Mouse (Mus musculus) naive thymus-derived CD4-positive, alpha-beta T cell, adult 2 months (primary cell): ENCODE data around the gene Galnt4.

Experiments used
- DNase-seq: peaks from one replicate; pipeline ENCODE4 v3.0.0-alpha.2; 2011; ENCODE audit warnings: low read depth

Gene Galnt4

GRCm38 (mm10) chr10:99107964-99108363, at the start of gene Galnt4:
Gene Galnt4 (plus strand): TSS chr10:99108159.
- peak; percentile 87 for DNase-seq

- no peak for DNase-seq
Measured at GRCm38 (mm10) chr10:99060588-99060987, 47.4 kb upstream of the Galnt4 start.

- DNase-seq = no peak
Measured at GRCm38 (mm10) chr10:99061418-99061817, 46.5 kb upstream of the Galnt4 start.

DNA sequence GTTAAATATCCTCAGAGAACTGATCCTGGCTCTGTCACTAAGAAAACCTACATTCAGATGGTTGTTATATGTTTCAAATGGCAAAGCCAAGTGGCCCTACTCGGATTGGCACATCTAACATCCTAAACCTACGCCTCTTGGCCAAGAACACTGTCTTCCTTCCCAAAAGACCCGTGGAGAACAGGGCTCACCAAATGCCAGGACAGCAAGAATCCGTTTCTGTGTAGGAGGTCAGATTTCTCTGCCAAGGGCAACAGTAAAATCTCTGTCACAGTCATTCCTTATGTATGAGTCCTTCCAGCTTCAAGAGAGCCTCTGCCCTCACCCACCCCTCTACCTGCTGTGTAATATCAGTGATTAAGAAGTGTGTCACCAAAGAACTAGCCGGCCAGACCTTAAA, 45.4 kb upstream of the Galnt4 start:
- DNase-seq = no peak

DNA sequence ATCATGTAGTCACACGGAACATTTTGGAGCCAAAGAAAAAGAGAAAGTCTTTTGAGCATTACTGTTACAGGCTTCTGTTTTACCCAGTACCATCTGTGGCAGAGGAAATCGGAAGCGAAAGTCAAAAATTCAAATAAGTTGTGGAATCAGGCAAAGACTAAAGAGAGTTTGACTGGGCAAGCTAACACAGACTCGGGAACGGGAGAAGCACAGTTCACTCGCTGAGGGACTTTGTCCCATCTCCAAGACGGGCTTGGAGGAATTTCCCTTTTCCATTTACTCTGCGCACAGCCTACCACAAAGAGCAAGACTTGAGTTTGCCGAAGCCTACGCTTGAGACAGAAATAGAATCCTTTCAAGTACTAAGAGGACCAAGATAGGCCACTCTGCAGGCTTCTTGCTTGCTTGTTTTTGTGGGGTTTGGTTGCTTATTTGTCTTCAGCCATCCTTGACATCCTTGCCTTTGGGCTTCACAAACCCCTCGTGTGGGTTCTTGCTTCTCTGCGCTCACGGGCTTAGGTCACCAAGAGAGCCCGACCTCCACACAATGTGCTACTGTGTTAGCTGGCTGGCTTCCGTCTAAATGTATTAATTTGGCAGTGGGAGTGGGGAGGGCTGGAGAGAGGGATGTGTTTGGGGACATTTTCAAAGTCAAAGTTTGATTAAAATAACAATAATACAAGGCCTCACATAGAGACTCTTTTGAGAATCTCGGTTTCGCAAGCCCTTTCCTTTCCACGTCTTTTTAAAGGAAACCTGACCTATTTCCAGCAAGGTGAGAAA, 31.7 kb upstream of the Galnt4 start:
- DNase-seq = no peak

DNA sequence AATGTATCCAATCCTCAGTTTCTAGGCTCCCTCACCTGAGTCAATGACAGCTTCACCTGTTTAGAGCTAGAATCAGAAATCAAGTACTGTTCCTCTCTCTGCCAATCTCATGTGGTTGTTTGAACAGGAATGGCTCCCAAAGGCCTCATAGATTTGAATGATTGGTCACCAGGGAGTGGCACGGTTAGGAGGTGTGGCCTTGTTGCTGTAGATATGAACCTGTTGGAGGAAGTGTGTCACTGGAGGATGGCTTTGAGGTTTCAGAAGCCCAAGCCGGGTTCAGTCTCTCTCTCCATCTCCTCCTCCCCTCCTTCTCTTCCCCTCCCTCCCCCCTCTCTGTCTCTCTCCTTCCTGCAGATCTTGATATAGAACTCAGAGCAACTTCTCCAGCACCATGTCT, 29.3 kb upstream of the Galnt4 start:
- DNase-seq = no peak

DNA sequence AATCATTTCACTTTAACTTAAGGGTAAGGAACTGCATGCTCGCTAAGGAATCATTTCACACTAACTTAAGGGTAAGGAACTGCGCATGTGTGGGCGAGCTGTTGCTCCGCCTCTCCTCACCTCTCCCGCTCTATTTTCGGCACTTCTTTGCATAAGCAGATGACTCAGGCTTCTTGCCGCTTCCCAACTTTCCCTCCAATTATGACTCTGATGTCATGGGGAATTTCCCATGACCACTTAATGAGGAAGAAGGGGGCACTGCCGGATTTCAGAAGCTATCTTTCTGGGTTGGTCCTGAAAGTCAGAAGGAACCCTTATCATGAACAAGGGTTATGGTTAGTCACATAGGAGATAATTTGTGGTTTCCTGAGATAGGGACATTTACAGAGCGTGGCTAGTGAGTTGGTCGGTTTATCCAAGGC, 26.4 kb upstream of the Galnt4 start:
- DNase-seq = no peak

DNA sequence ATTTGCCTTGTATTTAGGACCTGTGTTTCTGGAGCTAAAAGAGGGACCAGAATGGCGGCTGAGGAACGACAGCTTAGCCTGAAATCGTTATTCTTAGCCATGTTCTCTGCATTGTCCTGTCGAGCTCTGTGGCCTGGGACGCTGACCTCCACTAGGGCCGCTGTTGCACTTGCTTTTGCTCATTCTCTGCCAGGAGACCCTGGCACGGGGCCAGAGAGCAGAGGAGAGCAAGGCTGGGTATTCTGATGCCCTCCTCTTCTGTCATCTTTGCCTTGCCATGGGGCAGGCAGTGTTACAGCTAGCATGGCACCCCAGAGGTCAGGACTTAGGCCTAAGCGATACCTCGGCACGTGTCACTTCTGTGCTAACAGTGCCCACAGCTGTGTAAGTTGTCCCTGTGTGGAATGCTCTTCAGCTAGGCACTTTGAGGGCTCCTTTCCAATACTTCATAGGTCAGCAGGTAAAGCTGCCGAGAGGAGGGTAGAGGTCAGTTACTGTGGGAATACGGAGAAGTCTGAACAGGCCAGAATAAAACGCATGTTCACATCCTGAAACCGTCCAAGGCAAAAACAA, 24.4 kb upstream of the Galnt4 start:
- no peak for DNase-seq

GRCm38 (mm10) chr10:99084397-99085239, 23.3 kb upstream of the Galnt4 start:
- DNase-seq = peak; percentile 86

GRCm38 (mm10) chr10:99085240-99085587, 22.7 kb upstream of the Galnt4 start:
- no peak for DNase-seq

DNA sequence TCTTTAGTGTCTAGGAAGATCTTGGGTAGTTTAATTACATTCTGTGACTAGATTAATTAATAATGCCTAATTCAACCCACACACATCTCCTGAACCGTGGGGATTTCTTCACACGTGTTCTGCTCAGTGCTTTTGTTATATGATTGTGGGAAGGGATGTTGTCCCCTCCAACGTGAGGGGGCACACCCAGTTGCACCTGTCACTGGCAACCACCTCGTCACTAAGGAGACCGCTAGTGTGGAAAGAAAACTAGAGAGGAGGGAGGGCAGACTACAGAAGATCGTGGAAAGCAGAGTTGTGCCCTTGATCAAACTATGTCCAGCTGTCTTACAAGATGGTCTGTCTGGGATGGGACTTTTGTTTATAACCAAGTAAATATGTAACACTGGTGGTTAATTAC, 21.9 kb upstream of the Galnt4 start:
- DNase-seq = no peak

DNA sequence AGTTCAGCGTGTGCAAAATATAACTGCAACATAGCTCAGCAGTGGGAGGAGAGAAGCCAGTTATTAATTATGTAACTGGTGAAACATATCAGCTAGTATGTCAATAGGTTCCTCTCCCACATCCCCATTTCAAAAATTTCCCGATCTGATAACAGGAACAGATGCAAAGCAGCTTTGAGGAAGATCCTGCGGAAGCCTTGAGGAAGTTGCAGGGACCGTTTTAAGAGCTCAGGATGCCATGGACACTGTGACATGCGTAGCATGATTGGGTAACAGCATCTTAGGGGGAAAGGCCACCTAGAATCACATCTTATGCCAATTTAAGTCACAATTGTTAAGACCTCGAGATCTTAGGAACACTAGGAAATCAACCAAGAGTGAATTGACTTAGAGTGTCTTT, 18.1 kb upstream of the Galnt4 start:
- no peak for DNase-seq

GRCm38 (mm10) chr10:99093364-99093763, 14.6 kb upstream of the Galnt4 start:
- DNase-seq = no peak

GRCm38 (mm10) chr10:99095114-99095513, 12.8 kb upstream of the Galnt4 start:
- DNase-seq = no peak

DNA sequence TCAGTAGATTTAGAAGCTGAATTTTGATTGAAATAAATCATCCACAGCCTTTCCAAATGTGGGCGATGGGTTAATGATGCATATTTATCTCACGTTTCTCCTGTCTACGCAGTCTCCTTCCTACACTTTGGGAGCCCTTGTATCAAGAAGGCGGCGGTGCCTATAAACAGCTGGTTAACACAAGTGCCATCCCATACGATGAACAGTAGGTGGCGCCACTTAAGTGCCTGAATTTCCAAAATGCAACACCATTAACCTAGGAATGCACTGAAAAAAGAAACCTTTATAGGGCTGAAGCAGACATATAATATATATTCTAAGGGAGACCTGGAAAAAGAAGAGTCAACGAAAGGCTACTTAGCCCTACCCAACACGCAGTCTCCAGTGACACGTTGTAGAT, 10.6 kb upstream of the Galnt4 start:
- DNase-seq = peak; percentile 82

DNA sequence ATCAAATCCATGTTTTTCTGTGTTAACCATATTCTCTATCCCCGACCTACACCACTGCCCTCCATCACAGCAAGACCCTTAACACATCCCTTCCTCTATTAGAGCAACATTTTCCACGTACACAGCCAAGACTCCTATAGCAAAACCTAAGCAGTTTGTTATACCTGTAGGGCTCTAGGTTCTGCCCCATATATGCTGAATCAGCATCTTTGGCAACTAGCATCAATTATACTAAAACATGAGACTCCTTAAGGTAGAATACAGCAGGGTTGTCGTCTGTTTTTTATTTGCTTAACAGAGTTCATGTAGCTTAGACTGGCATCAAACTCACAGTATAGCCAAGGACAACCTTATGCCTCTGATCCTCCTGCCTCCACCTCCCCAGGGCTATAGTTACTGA, 2.4 kb upstream of the Galnt4 start:
- no peak for DNase-seq

- DNase-seq = no peak
Measured at GRCm38 (mm10) chr10:99106311-99106702, 1.7 kb upstream of the Galnt4 start.

GRCm38 (mm10) chr10:99106703-99107631, 992 bp upstream of the Galnt4 start, which contains the start of gene Poc1b:
Gene Poc1b (plus strand): TSS chr10:99107036.
- peak; percentile 86 for DNase-seq

DNA sequence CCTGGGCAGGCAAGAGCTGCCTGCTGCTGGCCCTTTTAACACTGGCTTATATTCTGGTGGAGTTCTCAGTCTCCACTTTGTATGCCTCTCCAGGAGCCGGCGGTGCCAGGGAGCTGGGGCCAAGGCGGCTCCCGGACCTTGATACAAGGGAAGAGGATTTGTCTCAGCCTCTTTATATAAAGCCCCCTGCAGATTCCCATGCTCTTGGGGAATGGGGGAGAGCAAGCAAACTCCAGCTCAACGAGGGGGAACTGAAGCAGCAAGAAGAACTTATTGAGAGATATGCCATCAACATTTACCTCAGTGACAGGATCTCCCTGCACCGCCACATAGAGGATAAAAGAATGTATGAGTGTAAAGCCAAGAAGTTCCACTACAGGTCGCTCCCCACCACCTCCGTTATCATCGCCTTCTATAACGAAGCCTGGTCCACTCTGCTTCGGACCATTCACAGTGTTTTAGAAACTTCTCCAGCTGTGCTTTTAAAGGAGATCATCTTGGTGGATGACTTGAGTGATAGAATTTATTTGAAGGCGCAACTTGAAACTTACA, 548 bp downstream of the Galnt4 start:
- DNase-seq = peak; percentile 50

DNA sequence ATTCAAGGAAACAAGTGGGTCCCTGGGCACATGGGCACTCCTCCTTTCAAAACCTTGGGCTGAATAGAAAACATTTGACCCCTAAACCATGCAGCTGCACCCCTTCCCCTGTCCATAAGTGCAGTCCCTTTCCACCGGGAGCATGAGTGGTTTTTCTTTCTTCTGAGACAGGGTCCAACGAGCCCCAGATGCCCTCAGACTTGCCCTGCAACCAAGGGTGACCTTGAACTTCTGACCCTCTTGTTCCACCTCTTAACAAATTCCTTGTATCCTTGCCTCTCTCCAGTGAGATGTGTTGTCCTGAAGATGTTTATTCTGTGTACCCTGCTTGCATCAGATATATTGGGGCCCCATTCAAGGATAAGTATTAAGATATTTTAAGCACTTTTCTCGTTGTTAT, 5.6 kb downstream of the Galnt4 start:
- no peak for DNase-seq

DNA sequence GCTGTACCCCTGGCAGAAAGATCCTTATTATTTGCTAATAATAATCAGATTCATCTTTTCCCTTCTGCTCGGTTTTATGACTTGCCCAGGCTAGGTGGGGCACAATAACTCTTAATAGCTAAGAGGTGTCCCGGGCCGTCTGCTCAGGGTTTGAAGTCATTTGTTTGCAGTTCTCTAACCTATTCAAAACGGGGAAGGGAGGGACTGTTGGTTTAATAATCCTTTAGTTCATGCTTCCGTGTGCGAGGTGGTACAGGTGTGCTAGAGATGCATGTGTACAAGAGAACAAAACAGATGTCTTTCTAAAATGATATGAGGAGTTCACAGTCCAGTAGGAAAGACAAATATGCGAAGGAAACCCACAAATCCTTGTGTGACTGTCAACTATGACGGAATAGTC, 6.3 kb downstream of the Galnt4 start:
- DNase-seq = no peak
